Mouse (Mus musculus): ENCODE data around the gene Mylpf. TPM values are rescaled to one million over a fixed set of nuclear protein-coding genes. Genes with fewer than 3 reads are reported as not detected.
"Not testable (repeated sequence)": the region's sequence is repeated elsewhere in the genome, so short reads cannot be mapped to it uniquely, and the experiment has no call there.

The Mylpf gene
- polyA plus RNA-seq, 1 experiment from 2014 or later, result 27.7 TPM

DNA sequence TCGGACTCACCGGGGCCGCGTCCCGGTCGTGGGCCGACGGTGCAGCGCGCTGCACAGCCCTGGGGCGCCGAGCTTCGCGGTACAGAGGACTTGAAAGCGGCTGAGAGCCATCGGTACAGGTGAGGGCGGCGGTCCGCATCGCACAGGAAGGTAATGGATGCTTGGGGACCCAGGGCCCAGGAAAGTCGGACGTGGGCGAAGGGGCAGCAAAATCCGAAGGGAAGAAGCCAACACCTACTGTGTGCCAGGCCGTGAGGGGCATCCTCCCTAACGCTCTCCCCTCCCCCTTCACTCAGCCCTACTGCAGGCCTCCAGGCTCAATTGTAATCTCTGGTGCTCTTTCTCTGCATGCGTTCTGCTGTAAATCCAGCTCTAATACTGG is 24.7 kb downstream of the Mylpf start:
- H3K36me3 ChIP-seq, result peaks cover 51% of the 10 kb centered on the region
- H3K4me2 ChIP-seq, result peak overlapping the region; percentile 89
- peak; percentile 48 for ATAC-seq (ENCODE audit: low read depth)
- no peaks in the 10 kb centered on the region for H3K9me3 ChIP-seq
- peaks cover 54% of the 10 kb centered on the region for H3K4me1 ChIP-seq (replicated peaks)
- H3K9ac ChIP-seq, result peak overlapping the region; percentile 98
- no peaks in the 10 kb centered on the region for H3K27me3 ChIP-seq
- H3K4me3 ChIP-seq, result peak overlapping the region; percentile 64
- 0% methylated on average over 27 of the region's 27 CpGs for WGBS
- peak overlapping the region; percentile 99 for H3K27ac ChIP-seq (replicated peaks)

DNA sequence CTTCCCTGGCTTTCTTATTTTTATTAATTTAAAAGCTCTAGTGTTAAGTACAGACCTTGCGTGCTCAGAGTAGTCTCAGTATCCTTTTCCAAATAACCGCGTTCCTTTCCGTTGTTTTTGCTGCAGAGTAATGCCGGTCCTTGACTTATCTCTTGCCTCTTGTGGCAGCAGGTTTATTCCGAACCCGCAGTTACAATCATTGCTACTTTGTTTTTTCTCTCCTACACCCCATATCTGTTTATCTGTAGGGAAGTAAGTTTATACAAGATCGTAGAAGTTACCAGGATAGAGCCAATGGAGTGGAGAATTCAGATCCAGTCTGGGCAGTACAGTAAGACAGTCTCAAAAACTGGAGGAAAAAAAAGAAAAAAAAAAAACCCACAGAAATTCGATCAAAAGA is 25.1 kb downstream of the Mylpf start:
- ATAC-seq (ENCODE audit: low read depth), result no peak
- Histone ChIP-seq H3K4me2 (peak overlapping the region; percentile 89), H3K4me3 (peak overlapping the region; percentile 64), H3K27me3 (no peaks in the 10 kb centered on the region), H3K36me3 (peaks cover 55% of the 10 kb centered on the region), H3K4me1 (replicated peaks) (peaks cover 54% of the 10 kb centered on the region), H3K27ac (replicated peaks) (peak overlapping the region; percentile 99), H3K9ac (peak overlapping the region; percentile 98), H3K9me3 (no peaks in the 10 kb centered on the region)
- 3% methylated on average over 9 of the region's 9 CpGs for WGBS

- H3K9ac ChIP-seq, result peak overlapping the region; percentile 98; the same call in 1 of the 2 replicates
- H3K27me3 ChIP-seq, result no peaks in the 10 kb centered on the region
- 89% methylated on average over 2 of the region's 2 CpGs for WGBS
- no peaks in the 10 kb centered on the region for H3K9me3 ChIP-seq
- peaks cover 59% of the 10 kb centered on the region for H3K36me3 ChIP-seq
- ATAC-seq (ENCODE audit: low read depth), result no peak
- H3K27ac ChIP-seq (replicated peaks), result no peak overlapping the region
- peaks cover 50% of the 10 kb centered on the region for H3K4me1 ChIP-seq (replicated peaks)
- peak overlapping the region; percentile 64 for H3K4me3 ChIP-seq
- H3K4me2 ChIP-seq, result peak overlapping the region; percentile 89
Measured at GRCm38 (mm10) chr7:127234777-127235176, 26.1 kb downstream of the Mylpf start.

DNA sequence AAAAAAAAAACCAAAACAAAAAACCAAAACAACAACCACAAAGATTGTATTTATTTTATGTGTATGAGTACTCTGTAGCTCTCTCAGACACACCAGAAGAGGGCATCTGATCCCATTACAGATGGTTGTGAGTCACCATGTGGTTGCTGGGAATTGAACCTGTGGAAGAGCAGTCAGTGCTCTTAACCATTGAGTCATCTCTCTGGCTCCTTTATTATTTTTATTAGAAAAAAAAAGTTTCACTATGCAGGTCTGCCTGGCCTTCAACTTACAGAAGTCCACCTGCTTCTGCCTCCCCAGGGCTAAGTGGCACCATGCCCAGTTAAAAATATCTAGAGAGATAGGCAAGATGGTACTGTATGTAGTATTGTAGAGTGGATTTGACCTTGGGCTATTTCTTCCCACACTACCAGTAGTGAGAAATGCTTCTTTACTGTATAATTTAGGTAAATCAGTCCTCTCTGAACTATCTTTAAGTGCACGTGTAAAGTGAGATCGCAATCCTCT is 34.7 kb downstream of the Mylpf start:
- Histone ChIP-seq H3K27ac (replicated peaks) (peak overlapping the region; percentile 84), H3K27me3 (no peaks in the 10 kb centered on the region), H3K4me1 (replicated peaks) (peaks cover 31% of the 10 kb centered on the region), H3K36me3 (peaks cover 20% of the 10 kb centered on the region), H3K4me2 (peak overlapping the region; percentile 70), H3K4me3 (peak overlapping the region; percentile 71), H3K9ac (peak overlapping the region; percentile 89; the same call in 1 of the 2 replicates), H3K9me3 (no peaks in the 10 kb centered on the region)
- no peak for ATAC-seq (ENCODE audit: low read depth)
- WGBS, result 47% methylated on average over 2 of the region's 2 CpGs

GRCm38 (mm10) chr7:127243870-127244657 is 35.4 kb downstream of the Mylpf start, which contains the start of gene Zfp771:
Gene Zfp771 (plus strand): TSS chr7:127244274.
- Histone ChIP-seq H3K36me3 (peaks cover 16% of the 10 kb centered on the region; the same call in 1 of the 2 replicates), H3K27me3 (no peaks in the 10 kb centered on the region), H3K4me2 (peak within 1 kb of the TSS; percentile 70), H3K4me1 (replicated peaks) (peaks cover 31% of the 10 kb centered on the region), H3K27ac (replicated peaks) (peak within 1 kb of the TSS; percentile 84), H3K9ac (peak within 1 kb of the TSS; percentile 89), H3K4me3 (peak within 1 kb of the TSS; percentile 71), H3K9me3 (no peaks in the 10 kb centered on the region)
- peak; percentile 94 for ATAC-seq (ENCODE audit: low read depth)
- WGBS, result 1% methylated on average over 56 of the region's 56 CpGs

DNA sequence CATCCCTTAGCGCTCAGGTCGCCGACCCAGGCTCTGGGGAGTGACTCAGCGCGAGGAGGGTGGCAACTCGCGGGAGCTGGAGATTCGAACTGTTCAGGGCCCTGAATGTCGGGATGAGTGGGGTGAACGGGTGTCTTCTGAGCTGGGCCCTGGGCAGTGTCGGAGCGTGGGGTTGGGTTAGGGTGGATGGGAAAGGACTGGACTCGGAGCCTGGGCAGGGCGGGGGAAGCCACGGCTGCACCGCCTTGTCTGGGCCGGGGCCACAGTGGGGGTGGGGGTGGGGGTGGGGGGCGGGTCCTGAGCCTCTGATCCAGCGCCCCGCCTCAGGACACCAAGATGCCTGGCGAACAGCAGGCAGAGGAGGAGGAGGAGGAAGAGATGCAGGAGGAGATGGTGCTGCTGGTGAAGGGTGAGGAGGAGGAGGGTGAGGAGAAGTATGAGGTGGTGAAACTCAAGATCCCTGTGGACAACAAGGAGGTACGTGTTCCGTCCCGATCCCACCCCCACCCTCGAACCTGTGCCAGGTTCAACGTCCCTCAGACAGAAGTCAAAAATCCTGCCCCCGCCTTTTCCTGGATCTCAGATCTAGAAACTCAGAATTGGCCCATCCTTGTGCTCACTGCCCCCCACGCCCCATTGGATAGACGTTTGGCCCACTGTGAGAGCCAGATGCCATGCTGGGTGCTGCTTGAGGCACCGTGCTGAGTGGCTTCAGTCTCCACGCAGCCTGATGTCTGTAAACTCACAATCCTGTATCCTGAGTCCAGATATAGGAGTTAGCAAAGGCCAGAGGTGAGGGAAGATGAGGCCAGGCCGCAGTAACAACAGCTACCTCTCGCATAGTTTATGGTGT is 36.2 kb downstream of the Mylpf start:
- peak overlapping the region; percentile 71 for H3K4me3 ChIP-seq
- peaks cover 31% of the 10 kb centered on the region for H3K4me1 ChIP-seq (replicated peaks)
- ATAC-seq (ENCODE audit: low read depth), result peak; percentile 79
- peak overlapping the region; percentile 89 for H3K9ac ChIP-seq
- 11% methylated on average over 30 of the region's 33 CpGs for WGBS
- H3K4me2 ChIP-seq, result peak overlapping the region; percentile 70
- peak overlapping the region; percentile 84 for H3K27ac ChIP-seq (replicated peaks)
- H3K27me3 ChIP-seq, result no peaks in the 10 kb centered on the region
- no peaks in the 10 kb centered on the region for H3K9me3 ChIP-seq
- H3K36me3 ChIP-seq, result peaks cover 20% of the 10 kb centered on the region; the same call in 1 of the 2 replicates

- peaks cover 32% of the 10 kb centered on the region for H3K4me1 ChIP-seq (replicated peaks)
- WGBS, result 92% methylated on average over 8 of the region's 8 CpGs
Measured at GRCm38 (mm10) chr7:127250511-127250910, 41.8 kb downstream of the Mylpf start.

GRCm38 (mm10) chr7:127252414-127252813 is 43.7 kb downstream of the Mylpf start:
- no peaks in the 10 kb centered on the region for H3K27me3 ChIP-seq
- no peak overlapping the region for H3K9ac ChIP-seq
- WGBS, result 90% methylated on average over 2 of the region's 2 CpGs
- no peaks in the 10 kb centered on the region for H3K9me3 ChIP-seq
- peaks cover 33% of the 10 kb centered on the region for H3K36me3 ChIP-seq
- H3K27ac ChIP-seq (replicated peaks), result no peak overlapping the region
- no peak overlapping the region for H3K4me3 ChIP-seq
- H3K4me2 ChIP-seq, result no peak overlapping the region
- H3K4me1 ChIP-seq (replicated peaks), result peaks cover 17% of the 10 kb centered on the region
- no peak for ATAC-seq (ENCODE audit: low read depth)

More at GRCm38 (mm10) chr7:127250511-127250910, 41.8 kb downstream of the Mylpf start:
- not testable (repeated sequence) for H3K9ac ChIP-seq; ATAC-seq (ENCODE audit: low read depth); H3K9me3 ChIP-seq; H3K27ac ChIP-seq (replicated peaks); H3K4me3 ChIP-seq; H3K27me3 ChIP-seq; H3K4me2 ChIP-seq
- H3K36me3 ChIP-seq, result peaks cover 25% of the 10 kb centered on the region; the same call in 1 of the 2 replicates

- Histone ChIP-seq H3K27me3 (no peaks in the 10 kb centered on the region), H3K4me3 (peak overlapping the region; percentile 57), H3K27ac (replicated peaks) (peak overlapping the region; percentile 91), H3K9me3 (no peaks in the 10 kb centered on the region), H3K9ac (peak overlapping the region; percentile 74), H3K4me1 (replicated peaks) (peaks cover 17% of the 10 kb centered on the region), H3K36me3 (peaks cover 26% of the 10 kb centered on the region), H3K4me2 (peak overlapping the region; percentile 89)
- 82% methylated on average over 6 of the region's 6 CpGs for WGBS
- no peak for ATAC-seq (ENCODE audit: low read depth)
Measured at GRCm38 (mm10) chr7:127253341-127253740, 44.7 kb downstream of the Mylpf start.

DNA sequence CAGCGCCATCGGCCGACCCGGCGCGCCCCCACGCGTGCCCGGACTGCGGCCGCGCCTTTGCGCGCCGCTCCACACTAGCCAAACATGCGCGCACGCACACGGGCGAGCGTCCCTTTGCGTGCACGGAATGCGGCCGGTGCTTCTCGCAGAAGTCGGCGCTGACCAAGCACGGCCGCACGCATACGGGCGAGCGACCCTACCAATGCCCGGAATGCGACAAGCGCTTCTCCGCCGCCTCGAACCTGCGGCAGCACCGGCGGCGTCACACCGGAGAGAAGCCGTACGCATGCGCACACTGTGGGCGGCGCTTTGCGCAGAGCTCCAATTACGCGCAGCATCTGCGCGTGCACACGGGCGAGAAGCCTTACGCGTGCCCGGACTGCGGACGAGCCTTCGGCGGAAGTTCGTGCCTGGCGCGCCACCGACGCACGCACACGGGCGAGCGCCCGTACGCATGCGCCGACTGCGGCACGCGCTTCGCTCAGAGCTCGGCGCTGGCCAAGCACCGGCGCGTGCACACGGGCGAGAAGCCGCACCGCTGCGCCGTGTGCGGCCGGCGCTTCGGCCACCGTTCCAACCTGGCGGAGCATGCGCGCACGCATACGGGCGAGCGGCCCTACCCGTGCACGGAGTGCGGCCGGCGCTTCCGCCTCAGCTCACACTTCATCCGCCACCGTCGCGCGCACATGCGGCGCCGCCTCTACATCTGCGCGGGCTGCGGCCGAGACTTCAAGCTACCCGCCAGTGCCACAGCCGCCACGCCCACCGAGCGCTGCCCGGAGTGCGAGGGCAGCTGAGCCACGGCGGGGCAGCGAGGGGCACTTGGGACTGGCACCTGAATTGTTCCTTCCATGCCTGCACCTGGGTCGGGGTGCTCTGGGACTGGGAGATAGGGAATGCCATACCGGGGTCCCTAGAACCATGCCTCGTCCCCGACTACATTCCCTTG is 45.4 kb downstream of the Mylpf start:
- H3K4me1 ChIP-seq (replicated peaks), result peaks cover 22% of the 10 kb centered on the region
- peak; percentile 95 for ATAC-seq (ENCODE audit: low read depth)
- peaks cover 23% of the 10 kb centered on the region for H3K36me3 ChIP-seq
- H3K9ac ChIP-seq, result peak overlapping the region; percentile 74
- peak overlapping the region; percentile 91 for H3K27ac ChIP-seq (replicated peaks)
- no peaks in the 10 kb centered on the region for H3K27me3 ChIP-seq
- H3K9me3 ChIP-seq, result no peaks in the 10 kb centered on the region
- H3K4me2 ChIP-seq, result peak overlapping the region; percentile 89
- WGBS, result under 1% methylated on average over 136 of the region's 136 CpGs
- H3K4me3 ChIP-seq, result peak overlapping the region; percentile 57

- no peak for ATAC-seq (ENCODE audit: low read depth)
- peak overlapping the region; percentile 91; the same call in 1 of the 2 replicates for H3K27ac ChIP-seq (replicated peaks)
- 26% methylated on average over 4 of the region's 4 CpGs for WGBS
Measured at GRCm38 (mm10) chr7:127255008-127255407, 46.3 kb downstream of the Mylpf start.

More at GRCm38 (mm10) chr7:127255008-127255407, 46.3 kb downstream of the Mylpf start:
- peak overlapping the region; percentile 74 for H3K9ac ChIP-seq
- no peaks in the 10 kb centered on the region for H3K9me3 ChIP-seq
- H3K4me2 ChIP-seq, result peak overlapping the region; percentile 89
- no peaks in the 10 kb centered on the region for H3K27me3 ChIP-seq
- H3K4me3 ChIP-seq, result peak overlapping the region; percentile 57
- peaks cover 31% of the 10 kb centered on the region for H3K4me1 ChIP-seq (replicated peaks)
- peaks cover 14% of the 10 kb centered on the region for H3K36me3 ChIP-seq
